Mouse (Mus musculus): ENCODE data around the gene Tifab.
A peak's percentile ranks its signal among the peaks of the same experiment; 100 is the strongest.
"Not testable (repeated sequence)": the region's sequence is repeated elsewhere in the genome, so short reads cannot be mapped to it uniquely, and the experiment has no call there.

Gene Tifab

GRCm38 (mm10) chr13:56178416-56179035, at the start of gene Tifab:
Tifab (minus strand) TSS chr13:56178885.
- DNase-seq (ENCODE audit: low spot score in 2 of 2), result no peak

- DNase-seq (ENCODE audit: low spot score in 2 of 2), result no peak
Measured at GRCm38 (mm10) chr13:56226175-56226954, 47.7 kb upstream of the Tifab start.

- DNase-seq (ENCODE audit: low spot score in 2 of 2), result no peak
Measured at GRCm38 (mm10) chr13:56223625-56224024, 44.9 kb upstream of the Tifab start.

GRCm38 (mm10) chr13:56222849-56223246, 44.2 kb upstream of the Tifab start:
- no peak for DNase-seq (ENCODE audit: low spot score in 2 of 2)

- DNase-seq (ENCODE audit: low spot score in 2 of 2), result no peak
Measured at GRCm38 (mm10) chr13:56221995-56222848, 43.5 kb upstream of the Tifab start.

- no peak for DNase-seq (ENCODE audit: low spot score in 2 of 2)
Measured at GRCm38 (mm10) chr13:56221129-56221910, 42.6 kb upstream of the Tifab start.

- no peak for DNase-seq (ENCODE audit: low spot score in 2 of 2)
Measured at GRCm38 (mm10) chr13:56219254-56219653, 40.6 kb upstream of the Tifab start.

- DNase-seq (ENCODE audit: low spot score in 2 of 2), result no peak
Measured at GRCm38 (mm10) chr13:56216090-56216489, 37.4 kb upstream of the Tifab start.

GRCm38 (mm10) chr13:56214633-56215032, 35.9 kb upstream of the Tifab start:
- no peak for DNase-seq (ENCODE audit: low spot score in 2 of 2)

- no peak for DNase-seq (ENCODE audit: low spot score in 2 of 2)
Measured at GRCm38 (mm10) chr13:56209067-56209411, 30.4 kb upstream of the Tifab start.

- no peak for DNase-seq (ENCODE audit: low spot score in 2 of 2)
Measured at GRCm38 (mm10) chr13:56208225-56209066, 29.8 kb upstream of the Tifab start.

GRCm38 (mm10) chr13:56199506-56199905, 20.8 kb upstream of the Tifab start:
- no peak for DNase-seq (ENCODE audit: low spot score in 2 of 2)

- peak; percentile 60 to 80 for DNase-seq (ENCODE audit: low spot score in 2 of 2)
Measured at GRCm38 (mm10) chr13:56197473-56198266, 19.0 kb upstream of the Tifab start.

- DNase-seq (ENCODE audit: low spot score in 2 of 2), result no peak
Measured at GRCm38 (mm10) chr13:56197031-56197430, 18.3 kb upstream of the Tifab start.

GRCm38 (mm10) chr13:56195824-56196223, 17.1 kb upstream of the Tifab start:
- not testable (repeated sequence) for DNase-seq (ENCODE audit: low spot score in 2 of 2)

- not testable (repeated sequence) for DNase-seq (ENCODE audit: low spot score in 2 of 2)
Measured at GRCm38 (mm10) chr13:56194181-56194580, 15.5 kb upstream of the Tifab start.

- DNase-seq (ENCODE audit: low spot score in 2 of 2), result peak; percentile 41 to 65
Measured at GRCm38 (mm10) chr13:56191225-56191624, 12.5 kb upstream of the Tifab start.

GRCm38 (mm10) chr13:56189688-56190087, 11.0 kb upstream of the Tifab start:
- no peak for DNase-seq (ENCODE audit: low spot score in 2 of 2)

GRCm38 (mm10) chr13:56183687-56184086, 5.0 kb upstream of the Tifab start:
- no peak for DNase-seq (ENCODE audit: low spot score in 2 of 2)

GRCm38 (mm10) chr13:56181424-56181823, 2.7 kb upstream of the Tifab start:
- no peak for DNase-seq (ENCODE audit: low spot score in 2 of 2)

Data from spleen, postnatal 14 days (tissue).